Mouse (Mus musculus): ENCODE data around the gene Olig2.

The Olig2 gene

DNA sequence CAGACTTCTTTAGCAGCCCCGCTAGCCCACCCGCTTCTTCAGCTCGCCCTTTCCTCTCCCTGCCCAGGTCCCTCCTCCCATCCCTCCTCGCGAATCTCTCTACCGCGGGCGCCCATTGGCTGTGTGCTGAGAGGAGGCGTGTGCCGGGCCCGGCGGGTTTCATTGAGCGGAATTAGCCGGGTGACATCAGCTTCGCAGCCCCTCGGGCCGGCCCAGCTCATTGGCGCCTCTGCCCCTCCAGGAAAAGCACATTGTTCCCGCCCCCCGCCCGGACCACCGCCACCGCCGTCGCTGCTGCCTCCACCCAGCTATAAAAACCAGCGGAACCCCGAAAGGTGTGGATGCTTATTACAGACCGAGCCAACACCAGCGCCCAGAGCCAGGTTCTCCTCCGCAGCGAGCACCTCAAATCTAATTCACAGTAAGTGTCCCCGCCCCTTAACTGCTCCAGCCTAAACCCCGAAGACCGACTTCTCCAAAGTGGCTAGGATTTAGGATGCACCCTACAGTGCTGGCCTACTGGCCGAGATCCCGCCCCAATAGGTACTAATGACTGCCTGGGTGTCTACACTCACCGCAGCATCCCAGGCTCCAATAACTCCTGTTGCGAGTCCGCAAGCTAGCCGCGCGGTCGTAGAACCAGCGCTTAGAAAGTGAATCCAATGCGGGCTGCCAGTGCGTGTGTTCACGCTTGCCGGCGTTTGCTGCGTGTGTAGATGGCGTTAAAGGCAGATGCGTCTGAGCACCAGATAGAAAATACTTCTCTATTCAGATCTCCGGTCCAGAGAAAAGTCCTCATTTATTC is at the start of gene Olig2:
Gene Olig2 (plus strand): TSS at position 225 of the 805 bp plus-strand sequence.
- DNase-seq (ENCODE audit: low spot score) = no peak

DNA sequence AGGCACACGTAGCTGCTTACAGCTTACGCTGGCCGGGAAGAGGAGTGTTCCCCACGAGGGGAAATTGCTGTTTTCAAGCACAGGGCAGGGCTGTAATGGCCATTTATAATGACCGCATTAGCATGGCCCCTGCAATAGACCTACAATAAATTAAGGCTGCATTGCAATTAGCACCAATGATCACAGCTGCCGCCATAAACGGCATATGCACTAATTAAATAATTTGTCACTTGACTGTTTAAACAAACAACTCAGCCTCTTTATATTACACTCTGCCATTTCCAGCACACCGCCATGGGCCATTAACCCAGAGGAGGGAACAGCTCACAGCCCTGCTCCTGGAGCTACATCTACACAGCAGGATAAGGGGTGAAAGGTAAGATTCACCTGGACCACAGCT is 49.4 kb upstream of the Olig2 start:
- no peak for DNase-seq (ENCODE audit: low spot score)

DNA sequence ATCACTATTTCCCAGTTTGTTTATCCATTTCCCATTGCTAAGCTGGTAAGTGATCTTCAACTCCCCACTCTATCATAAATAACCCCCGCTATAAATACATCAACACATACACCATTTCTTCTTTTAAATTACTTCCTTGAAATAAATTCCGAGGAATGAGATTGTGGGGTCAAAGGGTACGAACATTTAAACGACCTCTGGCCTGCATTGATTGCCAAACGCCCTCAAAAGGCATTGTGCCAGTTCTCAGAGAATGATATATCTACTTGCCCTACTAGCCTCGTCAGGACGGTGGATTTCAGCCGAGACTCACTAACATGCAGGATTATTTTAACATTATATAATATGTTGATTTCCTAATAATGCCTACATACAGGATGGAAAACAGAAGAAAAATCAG is 38.2 kb upstream of the Olig2 start:
- DNase-seq (ENCODE audit: low spot score) = no peak

DNA sequence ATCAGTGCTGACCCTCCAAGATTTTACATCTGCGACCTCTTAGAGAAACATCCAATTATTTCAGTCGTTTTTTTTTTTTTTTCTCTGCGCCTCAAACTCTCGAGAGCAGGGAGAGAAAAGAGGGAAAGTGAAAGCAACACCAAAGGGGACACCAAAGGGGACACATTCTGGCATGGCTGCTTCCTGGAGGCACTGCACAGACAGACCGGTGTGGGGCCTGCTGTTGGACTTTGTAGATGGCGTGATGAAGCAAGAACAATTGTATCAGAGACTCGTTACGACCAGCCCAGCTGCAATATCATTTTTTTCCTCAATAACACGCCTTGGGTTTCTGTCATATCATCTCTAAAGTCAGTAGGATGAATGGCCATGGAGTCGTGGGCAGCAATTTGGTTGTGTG is 37.6 kb upstream of the Olig2 start:
- DNase-seq (ENCODE audit: low spot score) = no peak

DNA sequence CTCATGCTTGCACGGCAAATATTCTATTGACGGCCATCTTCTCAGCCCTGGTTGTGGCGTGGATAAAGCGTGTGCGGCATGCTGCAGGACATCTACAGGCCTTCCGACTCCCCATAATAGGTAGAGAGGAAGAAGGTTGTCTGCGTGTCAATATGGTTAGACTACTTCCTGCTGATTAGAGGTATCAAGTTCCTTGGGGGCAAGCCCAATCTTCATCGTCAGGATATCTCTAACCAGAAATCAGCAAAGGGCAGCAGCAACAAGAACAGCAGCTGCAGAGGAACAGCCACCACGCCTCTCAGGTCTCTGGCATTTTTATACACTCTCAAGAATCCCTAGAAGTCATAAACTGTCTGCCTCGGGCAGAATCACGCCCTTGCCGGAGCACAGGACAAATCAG is 37.0 kb upstream of the Olig2 start:
- no peak for DNase-seq (ENCODE audit: low spot score)

DNA sequence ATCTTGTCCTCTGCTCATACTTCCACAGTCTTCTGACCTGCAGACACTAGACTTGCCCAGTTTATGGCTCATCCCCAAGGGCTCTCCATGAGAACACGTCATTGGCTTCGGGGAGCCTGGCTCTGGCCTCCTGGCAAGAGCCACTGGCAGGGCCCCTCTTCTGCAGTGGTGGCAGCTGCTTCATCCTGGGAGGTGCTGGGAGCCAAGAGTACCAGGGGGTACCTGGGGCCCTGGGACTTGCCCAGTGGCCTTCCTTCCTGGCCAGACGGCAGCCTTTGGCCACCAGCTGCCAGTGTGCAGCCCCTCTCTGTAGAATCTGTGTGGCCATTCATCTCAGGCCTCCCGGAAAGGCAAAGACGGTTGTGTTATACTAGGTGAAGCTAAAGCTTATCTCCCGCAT is 34.0 kb upstream of the Olig2 start:
- no peak for DNase-seq (ENCODE audit: low spot score)

DNA sequence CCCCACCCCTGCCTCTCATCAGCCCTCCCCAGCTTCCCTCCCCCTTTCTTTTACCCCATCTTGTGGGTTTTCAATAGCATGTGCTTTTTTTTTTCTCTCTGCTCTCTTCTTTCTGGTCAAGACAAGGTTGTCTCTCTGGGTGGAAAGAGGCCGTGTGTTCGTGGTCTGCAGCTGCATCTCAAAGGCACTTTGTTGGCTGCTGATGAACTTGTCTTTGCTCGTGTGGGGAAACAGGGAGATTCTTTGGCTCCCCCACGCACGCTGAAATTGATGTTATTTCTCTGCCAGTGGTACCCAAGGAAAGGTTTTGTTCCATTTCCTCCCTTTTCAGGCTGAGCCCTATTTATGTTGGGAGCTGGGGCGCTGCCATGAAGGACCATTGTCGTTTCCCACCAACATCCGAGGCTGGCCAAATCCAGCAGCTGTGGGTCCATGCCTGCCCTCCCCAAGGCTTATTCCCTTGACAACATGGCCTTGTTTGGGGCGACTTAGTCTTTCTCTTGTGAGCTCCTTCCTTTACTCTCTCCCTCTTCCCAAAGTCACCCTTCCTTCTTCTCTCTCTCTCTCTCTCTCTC is 33.5 kb upstream of the Olig2 start:
- DNase-seq (ENCODE audit: low spot score) = no peak

DNA sequence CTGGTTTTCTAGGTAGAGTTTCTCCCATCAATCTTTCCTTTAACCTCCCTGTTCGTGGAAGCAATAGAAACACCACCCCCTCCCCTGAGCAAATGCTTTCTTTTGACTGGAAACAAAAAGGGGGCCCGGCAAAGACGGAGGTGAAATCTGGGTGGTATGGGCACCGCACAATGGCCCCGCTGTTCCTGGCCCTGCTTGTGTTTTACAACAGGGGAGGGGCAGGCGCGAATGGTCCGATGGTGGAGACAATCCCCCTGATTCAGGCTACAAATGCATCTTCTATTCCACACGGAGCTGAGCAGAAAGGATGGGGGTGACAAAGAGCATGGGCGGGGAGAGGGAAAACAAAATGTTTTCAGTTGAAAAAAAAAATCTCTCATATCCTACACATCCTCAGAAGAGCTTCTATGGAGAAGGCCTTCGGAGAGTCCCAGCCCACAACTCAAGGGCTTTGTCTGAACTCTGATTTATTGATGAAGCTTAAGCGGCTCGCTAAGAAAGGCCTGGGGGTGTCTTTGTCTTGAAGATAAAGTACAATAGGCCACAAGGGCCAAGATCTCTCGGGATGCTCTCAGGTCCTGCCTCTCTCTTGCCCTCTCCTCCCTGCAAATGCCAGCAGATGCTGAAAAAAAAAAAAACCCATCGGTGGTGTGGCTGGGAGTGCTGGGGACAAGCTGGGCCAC is 32.4 kb upstream of the Olig2 start:
- no peak for DNase-seq (ENCODE audit: low spot score)

DNA sequence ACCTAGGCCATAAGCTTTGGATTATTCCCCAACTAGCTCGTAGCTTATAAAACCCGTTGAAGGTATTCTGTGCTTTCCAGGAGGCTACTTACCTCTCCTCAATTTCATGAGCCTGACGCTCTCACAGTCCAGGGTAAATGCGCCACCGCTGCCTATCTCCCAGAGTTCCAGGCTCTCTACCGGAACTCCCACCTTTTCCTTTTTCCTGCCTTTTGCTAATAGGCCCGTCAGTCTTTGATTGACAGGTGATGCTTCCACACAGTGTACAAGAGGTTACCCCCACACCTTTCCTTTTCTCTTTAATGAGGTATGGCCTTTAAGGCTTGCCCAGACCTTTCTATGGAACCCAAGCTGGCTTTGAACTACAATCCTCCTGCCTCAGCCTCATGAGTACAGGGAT is 25.4 kb upstream of the Olig2 start:
- DNase-seq (ENCODE audit: low spot score) = no peak

DNA sequence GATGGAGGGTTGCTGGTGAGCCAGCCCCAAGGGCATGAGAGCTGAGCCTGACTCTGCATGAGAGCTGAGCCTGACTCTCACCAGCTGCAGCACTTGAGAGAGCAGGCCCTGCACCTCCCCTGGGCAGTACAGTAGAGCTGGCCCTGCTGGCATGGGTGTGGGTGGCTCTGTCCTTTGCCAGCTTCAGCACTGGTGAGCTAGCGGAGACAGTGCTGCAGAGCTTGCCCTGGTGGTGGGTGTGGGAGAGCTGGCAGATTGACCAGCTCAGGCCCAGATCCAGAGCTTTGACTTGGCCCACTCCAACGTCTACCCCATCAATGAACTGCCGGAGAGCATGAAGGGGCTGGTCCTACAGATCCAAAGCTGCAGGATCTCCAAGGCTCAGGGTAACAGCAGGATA is 22.3 kb upstream of the Olig2 start:
- DNase-seq (ENCODE audit: low spot score) = no peak

DNA sequence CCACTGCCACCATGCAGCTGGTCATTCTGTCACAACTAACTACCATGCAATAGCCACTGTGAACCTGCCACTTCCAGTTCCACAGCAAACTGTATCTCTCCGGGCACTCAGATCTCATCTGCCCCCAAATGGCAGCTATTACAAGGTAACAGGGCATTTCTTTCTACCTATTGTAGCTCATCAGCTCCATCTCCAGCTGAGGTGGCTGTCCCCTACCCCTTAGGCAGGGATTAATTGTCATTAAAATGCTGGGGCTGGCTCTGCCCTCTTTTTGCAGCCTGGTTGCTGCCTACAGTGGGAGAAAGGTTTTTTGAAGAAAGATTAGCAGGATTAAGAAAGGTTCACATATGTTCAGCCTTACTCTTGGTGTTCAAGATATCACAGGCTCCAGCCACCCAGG is 18.9 kb upstream of the Olig2 start:
- DNase-seq (ENCODE audit: low spot score) = no peak

DNA sequence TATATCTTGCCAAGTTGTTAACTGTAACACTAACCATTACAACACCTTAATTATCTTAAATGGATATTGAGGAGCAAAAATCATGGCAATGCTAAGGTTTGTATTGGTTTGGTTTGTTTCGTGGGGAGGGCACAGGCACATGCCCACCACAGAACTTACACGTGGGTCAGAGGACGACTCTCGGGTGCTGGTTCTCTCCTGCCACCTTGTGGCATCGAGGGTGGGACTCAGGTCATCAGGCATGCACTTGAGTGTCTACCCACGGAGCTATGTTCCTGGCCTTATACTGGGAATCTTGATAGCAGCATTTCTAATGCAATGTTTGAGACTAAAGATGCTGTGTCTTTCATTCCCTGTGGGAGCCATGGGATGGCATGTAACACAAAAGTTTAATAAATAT is 8.2 kb upstream of the Olig2 start:
- DNase-seq (ENCODE audit: low spot score) = no peak

DNA sequence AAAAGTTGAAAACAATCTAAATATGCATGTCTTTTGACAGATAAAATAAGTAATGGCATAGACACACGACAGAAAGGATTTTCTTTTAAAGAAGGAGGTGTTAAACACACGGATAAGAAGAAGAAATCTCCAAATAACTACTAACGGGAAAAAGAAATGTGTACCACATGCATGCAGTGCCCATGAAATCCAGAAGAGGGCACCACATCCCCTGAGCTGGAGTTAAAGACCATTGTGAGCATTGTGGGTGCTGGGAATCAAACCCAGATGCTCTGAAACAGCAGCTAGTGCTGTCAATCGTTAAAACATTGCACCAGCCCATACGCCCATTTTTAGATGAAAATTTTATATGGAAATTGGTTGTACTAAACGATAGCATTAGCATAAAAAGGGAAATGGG is 7.3 kb upstream of the Olig2 start:
- no peak for DNase-seq (ENCODE audit: low spot score)

DNA sequence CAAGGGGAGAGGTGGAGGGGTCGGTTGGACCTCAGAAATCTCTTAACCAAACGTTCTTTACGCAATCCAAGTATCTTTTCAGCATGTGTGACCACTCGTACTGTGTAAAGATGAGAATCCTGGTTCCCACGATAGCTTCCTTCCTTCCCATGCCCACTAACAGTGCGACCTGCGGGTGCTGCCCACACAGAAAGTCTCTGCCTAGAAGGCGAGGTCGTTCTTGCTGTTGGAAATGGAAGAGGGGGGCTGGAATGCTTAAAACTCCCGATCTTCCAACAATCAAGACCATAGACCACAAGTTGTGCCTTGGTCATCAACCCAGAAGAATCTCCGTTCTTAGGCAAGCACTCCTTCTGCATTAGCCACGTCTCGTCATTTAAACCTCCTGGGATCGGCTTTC is 6.0 kb upstream of the Olig2 start:
- no peak for DNase-seq (ENCODE audit: low spot score)

DNA sequence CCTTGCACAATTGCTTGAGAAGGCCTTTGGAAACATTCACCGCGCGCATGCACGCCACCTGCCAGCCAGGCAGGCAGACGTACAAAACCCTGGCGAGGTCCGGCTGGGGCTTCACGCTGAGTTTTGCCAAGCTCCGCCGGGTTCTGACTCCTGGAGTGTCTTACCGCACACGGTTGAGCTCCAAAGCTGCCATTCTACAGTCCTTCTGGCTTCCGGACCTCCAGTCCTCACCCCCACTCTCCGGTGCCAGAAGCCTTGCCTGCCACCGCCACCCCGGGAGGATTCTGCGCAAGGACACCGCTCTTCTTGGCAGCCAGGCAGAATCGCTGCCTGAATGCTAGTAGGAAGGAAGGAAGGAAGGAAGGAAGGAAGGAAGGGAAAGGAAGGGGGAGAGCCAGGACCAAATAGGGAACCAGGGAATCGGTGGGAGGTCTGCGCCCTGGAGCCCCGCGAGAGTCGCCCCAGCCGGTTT is 3.0 kb upstream of the Olig2 start:
- no peak for DNase-seq (ENCODE audit: low spot score)

DNA sequence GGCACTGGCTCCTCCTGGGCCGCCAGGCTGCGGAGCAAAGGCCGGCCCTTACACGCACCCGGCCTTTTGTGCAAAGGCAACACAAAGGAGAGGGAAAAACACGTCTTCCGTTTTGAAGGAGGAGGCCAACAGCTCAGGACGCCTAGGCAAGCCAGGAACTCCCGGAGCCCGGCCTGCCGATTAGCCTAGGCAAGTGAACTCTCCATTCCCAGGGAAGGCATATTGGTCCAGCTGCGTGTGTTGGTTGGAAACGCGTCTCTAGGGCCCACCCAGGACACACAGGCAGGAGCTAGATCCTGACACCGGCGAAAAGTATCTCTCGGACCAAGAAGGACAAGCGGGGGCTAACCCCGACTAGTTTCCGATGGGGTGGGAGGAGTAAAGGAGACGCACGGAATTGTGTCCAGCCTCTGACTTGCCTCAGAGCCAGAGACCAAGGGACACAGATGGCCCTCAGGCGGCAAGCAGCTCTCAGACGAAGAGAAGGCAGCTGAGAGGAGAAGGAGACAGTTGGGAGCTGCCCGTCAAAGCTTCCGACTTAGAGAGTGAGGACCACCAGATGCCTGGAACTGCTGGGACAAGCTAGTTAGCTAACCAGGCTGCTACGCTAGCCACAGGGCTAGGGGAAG is 2.5 kb upstream of the Olig2 start:
- no peak for DNase-seq (ENCODE audit: low spot score)

DNA sequence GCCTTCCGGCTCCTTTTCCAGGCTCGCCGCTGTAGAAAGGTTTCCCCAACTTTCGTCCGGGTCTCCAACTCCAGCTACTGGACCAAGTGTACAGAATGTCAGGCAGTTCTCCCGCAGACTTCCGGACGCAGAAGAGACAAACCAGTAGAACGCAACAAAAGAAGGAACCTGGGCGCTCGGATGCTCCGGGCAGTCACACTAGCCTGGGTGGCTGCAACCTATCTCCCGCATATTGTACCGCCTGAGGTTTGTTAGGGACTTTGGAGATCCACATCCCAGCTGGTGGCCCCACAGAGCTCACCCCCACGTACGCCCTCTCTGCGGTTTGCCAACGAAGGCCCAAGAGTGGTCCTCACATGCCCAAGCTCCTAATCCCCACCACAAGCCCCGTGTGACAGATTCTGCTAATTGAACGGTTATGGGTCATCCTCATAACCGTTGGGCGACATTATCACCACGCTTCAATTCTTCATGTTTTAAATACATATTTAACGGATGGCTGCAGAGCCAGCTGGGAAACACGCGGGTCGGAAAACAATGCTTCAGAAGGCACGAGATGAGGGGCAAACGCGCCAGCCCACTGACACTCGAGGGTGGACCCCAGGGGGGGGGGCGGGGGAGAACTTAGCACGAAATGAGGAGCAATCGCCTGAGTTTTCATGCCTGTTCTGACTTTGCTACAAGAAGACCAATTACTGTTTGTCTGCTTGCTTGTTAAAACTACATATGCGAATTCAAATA is 1.8 kb upstream of the Olig2 start:
- no peak for DNase-seq (ENCODE audit: low spot score)

DNA sequence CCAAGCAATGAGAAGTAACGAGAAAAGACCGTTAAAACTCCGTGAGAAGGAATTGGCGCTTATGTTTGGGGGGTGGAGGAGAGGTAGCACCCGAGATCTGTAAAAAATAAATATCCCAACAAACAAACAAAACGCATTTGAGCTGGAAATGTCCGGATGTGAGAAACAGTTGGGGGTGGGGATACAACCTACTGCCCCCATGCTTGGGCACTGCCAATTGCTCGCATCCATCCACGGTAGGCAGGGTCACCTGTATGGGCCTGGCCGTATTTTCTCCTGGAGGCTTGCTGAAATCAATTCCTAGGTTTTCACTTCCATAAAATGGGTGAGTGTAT is 1.2 kb upstream of the Olig2 start:
- no peak for DNase-seq (ENCODE audit: low spot score)

DNA sequence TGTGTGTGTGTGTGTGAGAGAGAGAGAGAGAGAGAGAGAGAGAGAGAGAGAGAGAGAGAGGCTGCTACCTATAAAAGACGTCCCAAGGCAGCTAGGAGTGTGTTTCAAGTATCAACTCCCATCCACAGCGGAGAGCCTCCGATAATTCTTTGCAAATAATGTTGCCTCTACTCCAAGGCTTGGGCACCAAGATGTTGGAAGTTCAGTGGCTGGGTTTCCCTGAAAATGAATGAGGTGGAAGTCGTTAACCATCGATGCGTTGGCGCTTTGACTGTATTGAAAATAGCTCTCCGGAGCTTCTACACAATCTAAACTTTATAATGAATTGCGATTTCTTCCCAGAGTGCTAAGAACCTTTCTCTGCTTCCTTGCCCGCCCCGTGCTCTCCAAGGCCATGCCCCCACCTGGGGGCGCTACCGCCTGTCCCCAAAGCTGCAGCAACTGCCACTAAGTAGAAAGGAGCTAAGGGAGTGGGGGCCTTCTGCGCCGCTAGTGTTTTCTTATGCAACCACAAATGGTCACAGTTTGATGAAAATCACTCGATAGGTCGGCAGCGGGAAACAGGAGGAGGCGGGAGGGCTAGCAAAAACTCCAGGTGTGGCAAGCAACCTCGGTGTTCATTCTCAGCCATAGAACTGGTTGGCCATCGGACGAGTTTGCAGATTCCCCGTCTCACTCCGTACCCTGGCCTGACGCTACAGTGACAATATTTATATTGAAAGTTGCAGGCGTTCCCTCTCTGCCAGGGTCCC is 600 bp upstream of the Olig2 start:
- DNase-seq (ENCODE audit: low spot score) = no peak

DNA sequence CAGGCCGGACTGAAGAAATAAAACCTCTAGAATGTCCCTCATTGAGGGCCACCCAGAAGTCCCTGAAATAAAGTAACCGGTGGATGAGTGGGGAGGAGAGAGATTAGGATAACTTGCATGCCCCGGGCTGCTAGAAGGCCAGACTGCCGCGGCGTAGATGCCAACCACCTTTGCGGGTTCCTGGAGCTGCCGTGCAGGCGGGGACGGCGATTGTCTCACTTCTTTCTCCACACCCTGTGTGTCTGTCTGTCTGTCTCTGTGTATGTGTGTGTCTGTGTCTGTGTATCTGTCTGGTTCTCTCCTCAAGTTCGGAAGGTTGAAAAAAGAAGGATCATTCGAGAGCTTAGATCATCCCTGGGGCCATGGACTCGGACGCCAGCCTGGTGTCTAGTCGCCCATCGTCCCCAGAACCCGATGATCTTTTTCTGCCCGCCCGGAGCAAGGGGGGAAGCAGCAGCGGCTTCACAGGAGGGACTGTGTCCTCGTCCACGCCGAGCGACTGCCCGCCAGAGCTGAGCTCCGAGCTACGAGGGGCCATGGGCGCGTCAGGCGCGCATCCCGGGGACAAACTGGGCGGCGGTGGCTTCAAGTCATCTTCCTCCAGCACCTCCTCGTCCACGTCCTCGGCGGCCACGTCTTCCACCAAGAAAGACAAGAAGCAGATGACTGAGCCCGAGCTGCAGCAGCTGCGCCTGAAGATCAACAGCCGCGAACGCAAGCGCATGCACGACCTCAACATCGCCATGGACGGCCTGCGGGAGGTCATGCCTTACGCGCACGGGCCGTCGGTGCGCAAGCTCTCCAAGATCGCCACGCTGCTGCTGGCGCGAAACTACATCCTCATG is 1.0 kb downstream of the Olig2 start:
- no peak for DNase-seq (ENCODE audit: low spot score)

Measured in lung, postnatal 25 days (tissue).